Mouse (Mus musculus) embryonic facial prominence, embryonic 13.5 days (tissue): Measurements from ENCODE around the gene Nprl3. TPM values are rescaled to one million over a fixed set of nuclear protein-coding genes. Genes with fewer than 3 reads are reported as not detected.

Experiments used
- ATAC-seq: fragments of 200-750 bp; cut with Nextera tagmentation; 2 replicates; pipeline ENCODE4 v1.8.0; 2017; ENCODE audit warnings: low read depth; ENCODE audit not compliant: insufficient number of reproducible peaks, insufficient read depth, low FRiP score, low TSS enrichment
- H3K27ac ChIP-seq: fragments of 300-500 bp; sonication (generic); 2 replicates; pipeline ENCODE4 v1.5.1; 2015; ENCODE audit warnings: moderate library complexity, mild to moderate bottlenecking, inconsistent platforms
- H3K27me3 ChIP-seq: fragments of 300-500 bp; sonication (generic); 2 replicates; pipeline ENCODE4 v1.6.1; 2015; ENCODE audit warnings: mild to moderate bottlenecking, inconsistent platforms
- H3K36me3 ChIP-seq: fragments of 300-500 bp; sonication (generic); 2 replicates; pipeline ENCODE4 v1.6.1; 2015; ENCODE audit warnings: mild to moderate bottlenecking, inconsistent platforms
- H3K4me1 ChIP-seq: fragments of 300-500 bp; sonication (generic); 2 replicates; pipeline ENCODE4 v1.6.1; 2015; ENCODE audit warnings: inconsistent platforms
- H3K4me2 ChIP-seq: fragments of 300-500 bp; sonication (generic); 2 replicates; pipeline ENCODE4 v1.6.1; 2015; ENCODE audit warnings: moderate library complexity, mild to moderate bottlenecking, inconsistent platforms
- H3K4me3 ChIP-seq: fragments of 300-500 bp; sonication (generic); 2 replicates; pipeline ENCODE4 v1.5.1; 2015; ENCODE audit warnings: mild to moderate bottlenecking, inconsistent platforms
- H3K9ac ChIP-seq: fragments of 300-500 bp; sonication (generic); 2 replicates; pipeline ENCODE4 v1.6.1; 2015; ENCODE audit warnings: mild to moderate bottlenecking, inconsistent platforms
- H3K9me3 ChIP-seq: fragments of 300-500 bp; sonication (generic); 2 replicates; pipeline ENCODE4 v1.6.1; 2016; ENCODE audit warnings: inconsistent platforms
- WGBS: fragments of 180-500 bp; shearing (Covaris S2); methylation state at CpG from one replicate; pipeline ENCODE4 v1.1.7; 2015; ENCODE audit warnings: mixed read lengths; 5-methylcytosine and 5-hydroxymethylcytosine counted together
- polyA plus RNA-seq: library from polyadenylated mRNA; unstranded; fragments of >200 nt; fragmentation: Nextera tagmentation; extraction: Ambion mirVana; gene quantifications from 2 replicates; pipeline ENCODE4 v1.2.1, GENCODE M21; 2015

The Nprl3 gene
- polyA plus RNA-seq, 1 experiment from 2014 or later: 46.9 TPM

GRCm38 (mm10) chr11:32262674-32263415 is 4.7 kb downstream of the Nprl3 start:
- Histone ChIP-seq H3K9me3 (no peaks in the 10 kb centered on the region), H3K36me3 (peaks cover 20% of the 10 kb centered on the region), H3K4me3 (no peak overlapping the region), H3K27me3 (no peaks in the 10 kb centered on the region), H3K4me1 (peaks cover 14% of the 10 kb centered on the region), H3K4me2 (no peak overlapping the region), H3K9ac (no peak overlapping the region), H3K27ac (no peak overlapping the region)
- WGBS: 71% methylated on average over 10 of the region's 10 CpGs
- ATAC-seq: no peak

GRCm38 (mm10) chr11:32256566-32256965 is 10.9 kb downstream of the Nprl3 start:
- no peaks in the 10 kb centered on the region for H3K4me1 ChIP-seq
- no peak overlapping the region for H3K9ac ChIP-seq
- no peak overlapping the region for H3K4me3 ChIP-seq
- no peak overlapping the region for H3K4me2 ChIP-seq
- WGBS: 90% methylated on average over 3 of the region's 3 CpGs
- peaks cover 40% of the 10 kb centered on the region for H3K36me3 ChIP-seq
- no peak for ATAC-seq
- H3K27ac ChIP-seq: no peak overlapping the region
- no peaks in the 10 kb centered on the region for H3K9me3 ChIP-seq
- no peaks in the 10 kb centered on the region for H3K27me3 ChIP-seq

- Histone ChIP-seq H3K9ac (no peak overlapping the region), H3K36me3 (peaks cover 43% of the 10 kb centered on the region), H3K4me1 (no peaks in the 10 kb centered on the region), H3K4me3 (no peak overlapping the region), H3K27me3 (no peaks in the 10 kb centered on the region), H3K4me2 (no peak overlapping the region), H3K9me3 (no peaks in the 10 kb centered on the region), H3K27ac (no peak overlapping the region)
- 97% methylated on average over 1 of the region's 1 CpGs for WGBS
- ATAC-seq: no peak; the same call in 1 of the 2 replicates
Measured at GRCm38 (mm10) chr11:32256146-32256545, 11.4 kb downstream of the Nprl3 start.

DNA sequence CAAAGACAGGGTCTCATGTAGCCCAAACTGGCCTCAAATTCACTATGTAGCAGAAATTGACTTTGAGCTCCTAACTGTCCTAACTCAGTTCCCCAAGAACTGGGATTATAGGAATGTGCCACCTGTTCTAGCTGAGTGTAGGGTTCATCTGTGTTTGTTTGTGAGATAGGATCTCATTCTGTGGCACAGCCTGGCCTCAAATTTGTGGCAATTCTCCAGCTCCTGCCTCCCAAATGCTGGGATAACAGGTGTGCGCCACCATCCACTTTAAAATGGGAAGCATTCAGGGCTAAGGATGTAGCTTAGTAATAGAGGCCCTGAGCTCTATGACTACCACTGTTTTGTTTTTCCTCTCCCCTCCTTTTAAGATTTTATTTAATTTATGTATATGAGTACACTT is 14.4 kb downstream of the Nprl3 start:
- Histone ChIP-seq H3K9ac (no peak overlapping the region), H3K4me3 (no peak overlapping the region), H3K4me2 (no peak overlapping the region), H3K27me3 (no peaks in the 10 kb centered on the region), H3K4me1 (no peaks in the 10 kb centered on the region), H3K36me3 (peaks cover 51% of the 10 kb centered on the region), H3K9me3 (no peaks in the 10 kb centered on the region), H3K27ac (no peak overlapping the region)
- ATAC-seq: no peak
- whole genome bisulfite sequencing: 89% methylated on average over 1 of the region's 1 CpGs

GRCm38 (mm10) chr11:32250880-32251763 is 16.4 kb downstream of the Nprl3 start:
- H3K36me3 ChIP-seq: peaks cover 71% of the 10 kb centered on the region
- no peak overlapping the region for H3K9ac ChIP-seq
- no peak for ATAC-seq
- no peaks in the 10 kb centered on the region for H3K9me3 ChIP-seq
- H3K4me2 ChIP-seq: no peak overlapping the region
- WGBS: 87% methylated on average over 8 of the region's 8 CpGs
- no peaks in the 10 kb centered on the region for H3K4me1 ChIP-seq
- no peaks in the 10 kb centered on the region for H3K27me3 ChIP-seq
- H3K27ac ChIP-seq: no peak overlapping the region
- no peak overlapping the region for H3K4me3 ChIP-seq

DNA sequence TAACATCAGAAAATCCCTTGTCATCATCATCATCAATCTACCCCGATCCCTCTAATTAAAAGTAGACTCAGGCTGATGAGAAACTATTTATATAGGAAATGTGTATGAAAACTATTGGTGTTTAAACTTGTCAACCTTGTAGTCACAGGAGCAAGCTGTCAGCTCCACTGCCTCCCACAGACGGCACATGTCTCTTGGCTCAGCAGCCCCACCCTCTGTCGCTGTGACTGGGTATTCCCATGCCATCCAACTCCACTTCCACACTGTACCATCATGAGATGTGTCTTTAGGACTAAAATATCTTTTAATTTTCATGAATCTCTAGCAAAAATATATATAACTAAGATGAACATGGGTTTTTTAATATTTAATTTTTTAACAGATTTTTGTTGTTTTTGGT is 19.2 kb downstream of the Nprl3 start:
- WGBS: 79% methylated on average over 3 of the region's 3 CpGs
- H3K27ac ChIP-seq: no peak overlapping the region
- H3K36me3 ChIP-seq: peaks cover 74% of the 10 kb centered on the region
- no peak overlapping the region for H3K9ac ChIP-seq
- H3K4me1 ChIP-seq: peaks cover 12% of the 10 kb centered on the region
- no peaks in the 10 kb centered on the region for H3K9me3 ChIP-seq
- no peak overlapping the region for H3K4me2 ChIP-seq
- no peak for ATAC-seq
- no peaks in the 10 kb centered on the region for H3K27me3 ChIP-seq
- no peak overlapping the region for H3K4me3 ChIP-seq

DNA sequence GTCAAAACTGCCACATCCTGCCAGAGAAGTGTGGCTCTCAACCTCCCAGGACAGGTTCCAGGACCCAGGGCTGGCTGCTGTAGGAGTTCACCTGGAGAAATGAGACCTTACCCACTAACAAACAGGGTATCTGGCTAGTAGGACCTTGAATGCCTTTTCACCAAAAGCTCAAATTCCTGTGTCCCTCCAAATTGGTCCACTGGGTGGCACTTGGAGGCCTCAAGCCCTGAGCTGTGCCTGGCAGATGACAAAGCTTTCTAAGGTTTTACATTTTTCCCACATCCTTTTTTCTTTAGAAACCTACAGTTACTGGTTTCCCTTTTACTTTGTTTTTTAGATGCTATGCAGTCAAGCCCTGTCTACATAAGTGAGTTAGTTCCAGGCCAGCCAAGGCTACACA is 20.4 kb downstream of the Nprl3 start:
- no peak overlapping the region for H3K27ac ChIP-seq
- H3K4me3 ChIP-seq: no peak overlapping the region
- peaks cover 12% of the 10 kb centered on the region for H3K4me1 ChIP-seq
- no peak overlapping the region for H3K4me2 ChIP-seq
- no peak overlapping the region for H3K9ac ChIP-seq
- no peaks in the 10 kb centered on the region for H3K27me3 ChIP-seq
- H3K9me3 ChIP-seq: no peaks in the 10 kb centered on the region
- peaks cover 65% of the 10 kb centered on the region for H3K36me3 ChIP-seq
- no peak for ATAC-seq

DNA sequence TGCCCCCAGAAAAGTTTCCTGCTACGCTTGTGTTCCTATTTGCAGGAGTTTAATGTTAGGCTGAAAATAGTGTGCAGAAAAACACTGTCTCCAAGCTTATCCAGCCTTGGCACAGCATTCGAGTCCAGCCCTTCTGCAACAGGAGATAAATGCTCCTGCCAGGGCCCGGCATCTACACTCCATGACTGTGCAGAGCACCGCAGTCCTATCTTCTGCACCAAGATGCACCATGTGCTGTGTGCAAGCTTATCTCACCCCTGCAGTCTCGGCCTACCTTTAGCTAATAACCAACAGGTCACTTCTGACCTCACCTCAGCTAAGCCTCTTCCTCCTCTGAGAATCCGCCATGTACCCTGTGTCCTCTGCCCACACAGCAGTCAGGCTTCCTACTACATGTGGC is 21.9 kb downstream of the Nprl3 start:
- peaks cover 75% of the 10 kb centered on the region for H3K36me3 ChIP-seq
- no peak overlapping the region for H3K4me3 ChIP-seq
- no peak overlapping the region for H3K9ac ChIP-seq
- ATAC-seq: no peak
- no peaks in the 10 kb centered on the region for H3K27me3 ChIP-seq
- H3K9me3 ChIP-seq: no peaks in the 10 kb centered on the region
- no peak overlapping the region for H3K4me2 ChIP-seq
- WGBS: 93% methylated on average over 6 of the region's 6 CpGs
- peaks cover 12% of the 10 kb centered on the region for H3K4me1 ChIP-seq
- H3K27ac ChIP-seq: no peak overlapping the region

GRCm38 (mm10) chr11:32244617-32245016 is 22.9 kb downstream of the Nprl3 start:
- Histone ChIP-seq H3K27ac (peak overlapping the region; percentile 71; the same call in 1 of the 2 replicates), H3K36me3 (peaks cover 76% of the 10 kb centered on the region)

GRCm38 (mm10) chr11:32244064-32244463 is 23.4 kb downstream of the Nprl3 start:
- H3K36me3 ChIP-seq: peaks cover 75% of the 10 kb centered on the region
- H3K27ac ChIP-seq: peak overlapping the region; percentile 71
- peaks cover 12% of the 10 kb centered on the region for H3K4me1 ChIP-seq
- 71% methylated on average over 3 of the region's 3 CpGs for WGBS
- H3K9me3 ChIP-seq: no peaks in the 10 kb centered on the region
- no peaks in the 10 kb centered on the region for H3K27me3 ChIP-seq
- H3K4me3 ChIP-seq: no peak overlapping the region
- H3K4me2 ChIP-seq: no peak overlapping the region
- ATAC-seq: no peak
- no peak overlapping the region for H3K9ac ChIP-seq

More at GRCm38 (mm10) chr11:32244617-32245016, 22.9 kb downstream of the Nprl3 start:
- no peaks in the 10 kb centered on the region for H3K9me3 ChIP-seq
- no peak overlapping the region for H3K4me3 ChIP-seq
- H3K27me3 ChIP-seq: no peaks in the 10 kb centered on the region
- 83% methylated on average over 1 of the region's 1 CpGs for WGBS
- no peak overlapping the region; the same call in 1 of the 2 replicates for H3K9ac ChIP-seq
- no peak overlapping the region for H3K4me2 ChIP-seq
- ATAC-seq: no peak
- peaks cover 12% of the 10 kb centered on the region for H3K4me1 ChIP-seq

- H3K9ac ChIP-seq: 0 out of 2 replicates have a peak overlapping the region, but pooled peaks have one; percentile 27
- peaks cover 12% of the 10 kb centered on the region for H3K4me1 ChIP-seq
- H3K4me3 ChIP-seq: no peak overlapping the region
- WGBS: 51% methylated on average over 7 of the region's 7 CpGs
- no peak for ATAC-seq
- no peaks in the 10 kb centered on the region for H3K9me3 ChIP-seq
- H3K4me2 ChIP-seq: no peak overlapping the region
- 0 out of 2 replicates have a peak overlapping the region, but pooled peaks have one; percentile 45 for H3K27ac ChIP-seq
- no peaks in the 10 kb centered on the region for H3K27me3 ChIP-seq
- H3K36me3 ChIP-seq: peaks cover 72% of the 10 kb centered on the region
Measured at GRCm38 (mm10) chr11:32243205-32243955, 24.1 kb downstream of the Nprl3 start.
